In the genomic region with DNA sequence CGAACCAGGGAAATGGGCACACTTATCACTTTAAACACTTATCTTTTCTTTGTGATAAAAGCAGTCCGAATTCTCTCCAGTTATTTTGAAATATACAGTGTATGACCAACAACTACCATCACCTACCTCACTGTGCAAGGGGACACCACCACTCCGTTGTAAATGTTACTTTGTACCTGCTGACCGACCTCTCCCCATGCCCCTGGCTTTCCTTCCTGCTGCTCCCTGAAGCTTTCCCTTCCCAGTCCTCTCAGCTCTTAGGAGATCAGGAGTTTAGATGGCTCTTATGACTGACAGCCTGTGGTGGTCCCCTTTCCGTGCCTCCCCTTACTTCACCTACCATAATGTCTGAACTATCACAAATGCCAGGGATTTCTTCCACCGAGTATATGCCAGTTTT, we compare ENCODE assay signal across 28 mouse cellular contexts.
"Had no signal": no experiment of that assay in that cellular context is flagged by ENCODE, and none has a peak within 500 bp of the region (broad histone marks: within the 10 kb centered on the region; RNA-seq: fewer than 3 reads in every experiment).

No protein-coding gene starts in this region.

- H3K27me3 ChIP-seq: limb, embryonic 12.5 days; limb, embryonic 13.5 days; limb, embryonic 15.5 days; liver, embryonic 12.5 days; liver, embryonic 13.5 days; liver, embryonic 15.5 days; lung, embryonic 15.5 days; midbrain, embryonic 12.5 days; midbrain, embryonic 13.5 days; midbrain, embryonic 15.5 days; neural tube, embryonic 12.5 days had no signal

- DNase-seq: left cerebral cortex, postnatal 4 days; liver; liver, embryonic 13.5 days; liver, postnatal 0 days; lung, adult 18-20 months; lung, adult 2 months; lung, embryonic 14.5 days; lung, postnatal 10 days; lung, postnatal 14 days; lung, postnatal 36 days; lung, postnatal 4 days; midbrain, embryonic 14.5 days had no signal

- H3K27ac ChIP-seq: limb, embryonic 10.5 days; limb, embryonic 12.5 days; limb, embryonic 13.5 days; limb, embryonic 15.5 days; liver, embryonic 12.5 days; liver, embryonic 13.5 days; liver, embryonic 14.5 days; liver, embryonic 15.5 days; lung, embryonic 15.5 days; macrophage; midbrain, embryonic 10.5 days; midbrain, embryonic 12.5 days; midbrain, embryonic 13.5 days; midbrain, embryonic 15.5 days; neural tube, embryonic 12.5 days had no signal

- H3K4me3 ChIP-seq: limb, embryonic 10.5 days; limb, embryonic 12.5 days; limb, embryonic 13.5 days; limb, embryonic 15.5 days; liver, embryonic 12.5 days; liver, embryonic 13.5 days; liver, embryonic 15.5 days; lung, embryonic 15.5 days; megakaryocyte, embryonic 14.5 days; midbrain, embryonic 10.5 days; midbrain, embryonic 12.5 days; midbrain, embryonic 13.5 days; midbrain, embryonic 15.5 days; myocyte; neural tube, embryonic 12.5 days had no signal

- H3K4me1 ChIP-seq: limb, embryonic 10.5 days; limb, embryonic 12.5 days; limb, embryonic 13.5 days; limb, embryonic 15.5 days; liver, embryonic 12.5 days; liver, embryonic 13.5 days; liver, embryonic 15.5 days; megakaryocyte, embryonic 14.5 days; midbrain, embryonic 10.5 days; midbrain, embryonic 12.5 days; midbrain, embryonic 13.5 days; midbrain, embryonic 15.5 days; neural tube, embryonic 12.5 days had no signal

- H3K36me3 ChIP-seq: limb, embryonic 12.5 days; limb, embryonic 13.5 days; limb, embryonic 15.5 days; liver, embryonic 12.5 days; liver, embryonic 13.5 days; liver, embryonic 15.5 days; lung, embryonic 15.5 days; midbrain, embryonic 10.5 days; midbrain, embryonic 12.5 days; midbrain, embryonic 13.5 days; midbrain, embryonic 15.5 days; neural tube, embryonic 12.5 days had no signal

- H3K9me3 ChIP-seq: limb, embryonic 10.5 days; limb, embryonic 12.5 days; limb, embryonic 13.5 days; limb, embryonic 15.5 days; liver, embryonic 12.5 days; liver, embryonic 13.5 days; liver, embryonic 15.5 days; lung, embryonic 15.5 days; midbrain, embryonic 10.5 days; midbrain, embryonic 12.5 days; midbrain, embryonic 13.5 days; midbrain, embryonic 15.5 days; neural tube, embryonic 12.5 days had no signal
